Mouse (Mus musculus): ENCODE measurements at regions not wholly inside any gene's neighbourhood (a gene's known extent, or its start where the extent isn't known, plus 50 kb on each side); places are given as distances from the start of the nearest gene placed in this dataset.

DNA sequence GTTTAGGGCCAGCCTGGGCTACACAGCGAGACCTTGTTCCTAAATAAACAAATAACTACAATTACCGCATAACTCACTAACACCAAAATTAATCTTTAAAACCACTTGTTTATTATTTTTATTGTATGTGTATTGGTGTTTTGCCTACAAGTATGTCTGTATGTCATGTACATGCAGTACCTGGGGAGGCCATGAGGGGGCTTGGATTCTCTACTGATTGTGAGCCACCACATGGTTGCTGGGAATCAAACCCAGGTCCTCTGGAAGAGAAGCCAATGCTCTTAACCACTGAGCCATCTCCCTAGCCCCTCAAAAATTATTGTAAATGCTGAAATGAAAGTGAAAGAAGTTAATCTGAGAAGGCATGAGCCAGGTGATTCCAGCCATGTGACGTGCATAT is 182.4 kb downstream of the Tpra1 start:
- H3K9me3 ChIP-seq (ENCODE audit: control insufficient read depth, low read length), result no peaks in the 10 kb centered on the region
- WGBS, result 97% methylated on average over 3 of the region's 3 CpGs
- H3K4me2 ChIP-seq (ENCODE audit: low read length), result no peak overlapping the region
- ATAC-seq, result no peak
- no peaks in the 10 kb centered on the region for H3K36me3 ChIP-seq (ENCODE audit: control insufficient read depth, insufficient read depth, low read length)
- H3K27ac ChIP-seq (ENCODE audit: low read depth, low read length), result no peak overlapping the region
- H3K4me1 ChIP-seq (ENCODE audit: control insufficient read depth, insufficient read depth, low read depth, low read length), result no peaks in the 10 kb centered on the region
- H3K4me3 ChIP-seq (ENCODE audit: low read length), result no peak overlapping the region
- no peak overlapping the region for H3K9ac ChIP-seq (ENCODE audit: low read depth, low read length)
- no peaks in the 10 kb centered on the region for H3K27me3 ChIP-seq (replicated peaks; ENCODE audit: control insufficient read depth, insufficient read depth, low read length)

DNA sequence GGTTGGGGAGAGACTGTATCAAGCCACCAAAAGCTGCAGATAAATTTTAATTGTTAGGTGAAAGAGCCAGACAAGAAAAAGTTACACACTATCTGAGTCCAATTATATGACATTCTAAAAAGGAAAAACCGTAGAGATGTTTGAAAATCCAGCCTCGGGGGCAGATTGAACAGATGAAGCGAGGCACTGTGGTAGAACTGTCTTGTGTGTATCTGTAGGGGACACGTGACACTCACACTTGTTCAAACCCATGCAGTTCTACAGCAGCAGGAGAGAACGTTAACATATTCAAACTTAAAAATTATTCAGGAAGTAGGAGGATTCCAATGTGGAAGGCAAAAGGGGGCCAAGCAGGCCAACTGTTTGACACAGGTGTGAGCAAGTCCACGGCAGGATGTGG is 183.1 kb downstream of the Tpra1 start:
- Histone ChIP-seq H3K9ac (ENCODE audit: low read depth, low read length) (no peak overlapping the region), H3K27me3 (replicated peaks; ENCODE audit: control insufficient read depth, insufficient read depth, low read length) (no peaks in the 10 kb centered on the region), H3K36me3 (ENCODE audit: control insufficient read depth, insufficient read depth, low read length) (no peaks in the 10 kb centered on the region), H3K27ac (ENCODE audit: low read depth, low read length) (no peak overlapping the region), H3K4me2 (ENCODE audit: low read length) (no peak overlapping the region), H3K9me3 (ENCODE audit: control insufficient read depth, low read length) (no peaks in the 10 kb centered on the region), H3K4me3 (ENCODE audit: low read length) (no peak overlapping the region), H3K4me1 (ENCODE audit: control insufficient read depth, insufficient read depth, low read depth, low read length) (no peaks in the 10 kb centered on the region)
- no peak for ATAC-seq
- 89% methylated on average over 6 of the region's 6 CpGs for WGBS

DNA sequence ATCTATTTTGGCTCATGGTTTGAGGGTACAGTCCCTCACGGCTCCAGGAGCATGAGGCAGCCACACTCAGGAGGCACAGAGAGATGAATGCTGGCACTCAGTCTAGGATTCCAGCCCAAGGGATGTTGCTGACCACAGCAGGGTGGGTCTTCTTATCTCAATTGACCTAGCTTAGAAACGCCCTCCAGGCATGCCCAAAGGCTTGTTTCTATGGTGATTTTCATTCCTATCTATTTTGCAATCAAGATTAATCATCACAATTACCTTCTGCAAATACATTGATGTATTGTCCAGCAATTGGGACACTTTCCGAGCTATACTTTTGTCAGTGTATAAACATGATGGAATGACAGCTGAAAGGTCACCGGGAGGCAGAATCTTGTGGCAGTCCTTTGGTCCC is 185.6 kb downstream of the Tpra1 start:
- no peaks in the 10 kb centered on the region for H3K4me1 ChIP-seq (ENCODE audit: control insufficient read depth, insufficient read depth, low read depth, low read length)
- no peak for ATAC-seq
- H3K9me3 ChIP-seq (ENCODE audit: control insufficient read depth, low read length), result no peaks in the 10 kb centered on the region
- H3K27ac ChIP-seq (ENCODE audit: low read depth, low read length), result no peak overlapping the region
- H3K27me3 ChIP-seq (replicated peaks; ENCODE audit: control insufficient read depth, insufficient read depth, low read length), result no peaks in the 10 kb centered on the region
- no peaks in the 10 kb centered on the region for H3K36me3 ChIP-seq (ENCODE audit: control insufficient read depth, insufficient read depth, low read length)
- 53% methylated on average over 4 of the region's 4 CpGs for WGBS
- no peak overlapping the region for H3K4me3 ChIP-seq (ENCODE audit: low read length)
- H3K4me2 ChIP-seq (ENCODE audit: low read length), result no peak overlapping the region
- no peak overlapping the region for H3K9ac ChIP-seq (ENCODE audit: low read depth, low read length)

DNA sequence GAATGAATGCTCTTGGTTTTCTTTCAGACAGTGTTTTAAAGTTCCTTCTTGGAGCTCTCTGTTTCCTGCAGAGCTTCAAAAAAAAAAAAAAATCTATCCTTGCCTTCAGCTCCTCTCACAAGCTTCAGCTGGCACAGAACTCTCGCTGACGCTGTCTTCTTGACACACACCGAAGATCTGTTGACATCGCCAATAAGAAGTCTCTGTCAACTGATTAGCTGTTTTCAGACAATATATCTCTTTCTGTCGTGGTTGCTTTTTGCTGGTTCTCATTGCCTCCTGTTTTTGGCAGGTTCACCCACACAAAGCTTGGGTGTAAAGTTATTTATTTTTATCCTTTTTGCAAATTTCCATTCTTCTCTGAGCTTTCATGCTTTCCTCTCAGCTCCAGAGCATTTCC is 188.0 kb downstream of the Tpra1 start:
- Histone ChIP-seq H3K27me3 (replicated peaks; ENCODE audit: control insufficient read depth, insufficient read depth, low read length) (no peaks in the 10 kb centered on the region), H3K27ac (ENCODE audit: low read depth, low read length) (no peak overlapping the region), H3K4me1 (ENCODE audit: control insufficient read depth, insufficient read depth, low read depth, low read length) (no peaks in the 10 kb centered on the region), H3K4me3 (ENCODE audit: low read length) (no peak overlapping the region), H3K36me3 (ENCODE audit: control insufficient read depth, insufficient read depth, low read length) (no peaks in the 10 kb centered on the region), H3K4me2 (ENCODE audit: low read length) (no peak overlapping the region), H3K9me3 (ENCODE audit: control insufficient read depth, low read length) (no peaks in the 10 kb centered on the region), H3K9ac (ENCODE audit: low read depth, low read length) (no peak overlapping the region)
- ATAC-seq, result no peak
- WGBS, result 90% methylated on average over 5 of the region's 5 CpGs

DNA sequence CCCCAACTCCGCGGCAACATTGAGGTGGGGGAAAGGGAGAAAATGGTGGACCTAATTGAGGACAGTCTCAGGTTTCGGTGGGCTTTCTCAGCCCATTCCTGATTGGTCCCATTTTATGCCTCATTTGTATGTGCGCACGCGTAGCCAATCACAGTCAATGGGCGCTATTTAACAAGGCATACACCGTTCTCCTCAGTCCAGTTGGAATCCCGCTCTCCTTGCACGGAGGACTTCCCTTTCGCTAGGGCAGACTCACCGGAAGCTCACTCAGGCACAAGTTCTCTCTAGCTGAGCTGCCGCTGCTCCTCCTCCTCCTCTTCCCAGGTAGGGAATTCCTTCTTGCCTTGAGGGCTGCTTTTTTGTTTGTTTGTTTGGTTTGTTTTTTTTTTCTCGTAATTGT is 193.9 kb downstream of the Tpra1 start:
- Histone ChIP-seq H3K4me3 (ENCODE audit: low read length) (no peak overlapping the region), H3K4me1 (ENCODE audit: control insufficient read depth, insufficient read depth, low read depth, low read length) (no peaks in the 10 kb centered on the region), H3K4me2 (ENCODE audit: low read length) (no peak overlapping the region), H3K27ac (ENCODE audit: low read depth, low read length) (no peak overlapping the region), H3K36me3 (ENCODE audit: control insufficient read depth, insufficient read depth, low read length) (no peaks in the 10 kb centered on the region), H3K9ac (ENCODE audit: low read depth, low read length) (no peak overlapping the region), H3K9me3 (ENCODE audit: control insufficient read depth, low read length) (no peaks in the 10 kb centered on the region), H3K27me3 (replicated peaks; ENCODE audit: control insufficient read depth, insufficient read depth, low read length) (no peaks in the 10 kb centered on the region)
- WGBS, result 96% methylated on average over 12 of the region's 14 CpGs
- no peak for ATAC-seq

DNA sequence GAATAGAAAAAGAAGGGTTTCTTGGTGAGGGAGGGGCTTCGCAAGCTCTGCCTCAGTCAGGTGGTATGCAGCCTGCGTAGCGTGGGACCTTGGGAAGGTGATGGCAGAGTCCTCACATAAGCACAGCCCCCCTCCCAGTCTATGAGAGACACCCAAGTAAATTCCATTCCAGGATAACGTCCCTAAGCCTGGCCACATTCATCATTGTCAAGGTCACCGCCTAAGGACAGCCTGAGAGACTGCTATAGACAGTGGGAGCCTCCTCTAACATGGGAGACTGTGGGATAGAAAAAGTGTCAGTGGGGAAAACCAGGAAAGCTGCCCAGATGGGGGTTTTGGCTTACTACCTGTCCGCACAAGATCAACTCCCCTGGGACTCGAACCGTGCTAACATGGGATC is 195.5 kb downstream of the Tpra1 start:
- ATAC-seq, result peak; percentile 52; the same call in 1 of the 2 replicates
- Histone ChIP-seq H3K9ac (ENCODE audit: low read depth, low read length) (no peak overlapping the region), H3K4me1 (ENCODE audit: control insufficient read depth, insufficient read depth, low read depth, low read length) (no peaks in the 10 kb centered on the region), H3K4me3 (ENCODE audit: low read length) (no peak overlapping the region), H3K9me3 (ENCODE audit: control insufficient read depth, low read length) (no peaks in the 10 kb centered on the region), H3K27ac (ENCODE audit: low read depth, low read length) (no peak overlapping the region), H3K27me3 (replicated peaks; ENCODE audit: control insufficient read depth, insufficient read depth, low read length) (no peaks in the 10 kb centered on the region), H3K36me3 (ENCODE audit: control insufficient read depth, insufficient read depth, low read length) (no peaks in the 10 kb centered on the region), H3K4me2 (ENCODE audit: low read length) (no peak overlapping the region)
- WGBS, result 85% methylated on average over 8 of the region's 8 CpGs

DNA sequence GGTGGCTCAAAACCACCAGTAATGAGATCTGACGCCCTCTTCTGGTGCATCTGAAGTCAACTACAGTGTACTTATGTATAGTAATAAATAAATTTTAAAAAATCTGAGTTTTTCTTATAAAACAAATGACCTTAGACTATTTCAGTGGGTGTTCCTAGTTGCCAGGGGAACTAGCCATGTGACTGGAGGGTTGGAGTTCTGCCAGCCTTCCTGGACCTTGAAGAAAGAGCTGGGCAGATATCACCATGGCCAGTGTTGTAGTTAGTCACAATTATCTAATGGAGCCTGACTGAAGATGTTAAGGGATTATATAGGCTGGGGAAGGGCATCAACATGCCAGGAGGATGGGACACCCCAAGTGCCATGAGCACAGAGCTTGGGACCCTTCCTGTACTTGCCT is 217.2 kb downstream of the Tpra1 start:
- H3K4me1 ChIP-seq (ENCODE audit: control insufficient read depth, insufficient read depth, low read depth, low read length), result no peaks in the 10 kb centered on the region
- H3K4me2 ChIP-seq (ENCODE audit: low read length), result no peak overlapping the region
- H3K36me3 ChIP-seq (ENCODE audit: control insufficient read depth, insufficient read depth, low read length), result no peaks in the 10 kb centered on the region
- no peak overlapping the region for H3K9ac ChIP-seq (ENCODE audit: low read depth, low read length)
- 77% methylated on average over 1 of the region's 1 CpGs for WGBS
- H3K27ac ChIP-seq (ENCODE audit: low read depth, low read length), result no peak overlapping the region
- ATAC-seq, result no peak
- no peaks in the 10 kb centered on the region for H3K9me3 ChIP-seq (ENCODE audit: control insufficient read depth, low read length)
- H3K4me3 ChIP-seq (ENCODE audit: low read length), result no peak overlapping the region
- no peaks in the 10 kb centered on the region for H3K27me3 ChIP-seq (replicated peaks; ENCODE audit: control insufficient read depth, insufficient read depth, low read length)

DNA sequence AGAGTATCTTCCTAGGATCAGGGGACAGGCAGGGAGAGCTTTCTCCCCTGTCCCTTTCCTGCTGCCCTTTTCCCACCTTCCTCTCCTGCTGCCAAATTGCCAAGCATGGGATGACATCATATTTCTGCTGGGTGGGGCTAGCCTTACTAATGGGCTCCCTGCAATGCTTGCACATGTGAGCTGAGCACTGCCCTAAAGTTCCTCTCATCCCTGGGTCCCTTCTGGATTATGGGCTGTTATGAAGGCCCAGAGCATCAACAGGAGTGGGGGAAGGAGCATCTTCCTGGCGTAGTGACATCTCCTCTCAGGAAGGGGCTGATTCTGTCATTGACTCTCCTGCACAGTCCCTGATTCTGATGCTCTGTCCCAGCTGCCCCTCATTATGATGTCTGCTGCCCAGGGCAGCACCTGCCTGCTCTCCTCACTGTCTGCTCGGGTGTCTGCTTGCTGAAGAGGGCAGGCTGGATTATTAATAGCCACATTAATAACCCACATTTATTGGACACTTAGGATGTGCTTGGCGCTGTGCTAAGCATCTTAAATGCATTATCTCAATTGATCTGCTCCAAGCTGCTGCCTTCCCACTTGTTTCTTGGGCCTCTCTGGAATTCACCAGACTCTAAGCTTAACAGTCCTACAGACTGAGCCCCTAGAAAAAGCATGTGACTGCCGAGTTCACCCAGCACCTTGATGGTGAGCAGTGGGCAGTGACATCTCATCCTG is 219.1 kb downstream of the Tpra1 start:
- H3K27ac ChIP-seq (ENCODE audit: low read depth, low read length), result no peak overlapping the region

DNA sequence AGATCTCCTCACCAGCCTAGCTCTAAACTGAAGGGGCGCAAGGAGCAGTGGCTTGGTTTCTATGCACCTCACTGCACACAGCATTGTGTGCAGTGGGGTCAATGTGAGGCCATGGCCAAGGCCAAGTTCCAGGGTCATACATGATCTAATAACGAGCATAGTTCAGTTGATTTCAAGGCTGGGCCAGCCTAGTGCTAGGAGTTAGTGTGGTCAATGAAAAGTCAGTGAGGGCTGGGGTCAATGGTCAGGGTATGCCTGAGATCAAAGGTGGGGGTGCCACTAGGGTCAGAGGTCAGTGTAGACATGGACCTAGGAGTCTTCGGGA is 219.7 kb downstream of the Tpra1 start:
- Histone ChIP-seq H3K36me3 (ENCODE audit: control insufficient read depth, insufficient read depth, low read length) (no peaks in the 10 kb centered on the region), H3K4me1 (ENCODE audit: control insufficient read depth, insufficient read depth, low read depth, low read length) (no peaks in the 10 kb centered on the region), H3K27me3 (replicated peaks; ENCODE audit: control insufficient read depth, insufficient read depth, low read length) (no peaks in the 10 kb centered on the region), H3K9me3 (ENCODE audit: control insufficient read depth, low read length) (no peaks in the 10 kb centered on the region), H3K4me2 (ENCODE audit: low read length) (no peak overlapping the region), H3K27ac (ENCODE audit: low read depth, low read length) (no peak overlapping the region), H3K4me3 (ENCODE audit: low read length) (no peak overlapping the region), H3K9ac (ENCODE audit: low read depth, low read length) (no peak overlapping the region)
- 59% methylated on average over 3 of the region's 3 CpGs for WGBS
- 0 out of 2 replicates have a peak, but pooled peaks have one; percentile 12 for ATAC-seq

More for the DNA sequence above, 219.1 kb downstream of the Tpra1 start:
- 47% methylated on average over 4 of the region's 4 CpGs for WGBS
- H3K4me2 ChIP-seq (ENCODE audit: low read length), result no peak overlapping the region
- H3K36me3 ChIP-seq (ENCODE audit: control insufficient read depth, insufficient read depth, low read length), result no peaks in the 10 kb centered on the region
- no peak overlapping the region for H3K9ac ChIP-seq (ENCODE audit: low read depth, low read length)
- no peaks in the 10 kb centered on the region for H3K4me1 ChIP-seq (ENCODE audit: control insufficient read depth, insufficient read depth, low read depth, low read length)
- H3K27me3 ChIP-seq (replicated peaks; ENCODE audit: control insufficient read depth, insufficient read depth, low read length), result no peaks in the 10 kb centered on the region
- H3K9me3 ChIP-seq (ENCODE audit: control insufficient read depth, low read length), result no peaks in the 10 kb centered on the region
- peak; percentile 50; the same call in 1 of the 2 replicates for ATAC-seq
- no peak overlapping the region for H3K4me3 ChIP-seq (ENCODE audit: low read length)

DNA sequence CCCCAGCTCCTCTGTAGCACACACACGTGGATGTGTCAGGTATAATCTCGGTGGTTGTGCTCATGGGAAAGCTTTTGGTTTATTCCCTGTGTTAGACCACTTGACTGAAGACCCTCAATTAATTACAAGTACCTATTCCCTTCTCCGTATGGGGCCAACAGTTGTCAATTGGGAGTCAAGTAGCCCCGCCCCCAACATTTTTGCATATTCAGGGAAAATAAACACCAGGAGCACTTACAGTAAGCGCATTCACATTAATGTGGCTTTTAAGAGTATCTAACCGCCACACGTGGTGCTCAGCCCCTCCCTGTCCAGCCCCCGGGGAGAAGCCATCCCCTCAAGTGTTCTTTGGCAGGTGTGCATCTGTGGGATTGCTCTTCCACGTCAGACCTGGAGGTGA is 223.9 kb downstream of the Tpra1 start:
- Histone ChIP-seq H3K4me3 (ENCODE audit: low read length) (no peak overlapping the region), H3K27me3 (replicated peaks; ENCODE audit: control insufficient read depth, insufficient read depth, low read length) (no peaks in the 10 kb centered on the region), H3K4me1 (ENCODE audit: control insufficient read depth, insufficient read depth, low read depth, low read length) (no peaks in the 10 kb centered on the region), H3K4me2 (ENCODE audit: low read length) (no peak overlapping the region), H3K27ac (ENCODE audit: low read depth, low read length) (no peak overlapping the region), H3K9me3 (ENCODE audit: control insufficient read depth, low read length) (no peaks in the 10 kb centered on the region), H3K9ac (ENCODE audit: low read depth, low read length) (no peak overlapping the region), H3K36me3 (ENCODE audit: control insufficient read depth, insufficient read depth, low read length) (no peaks in the 10 kb centered on the region)
- WGBS, result 56% methylated on average over 9 of the region's 9 CpGs
- no peak for ATAC-seq

Data from hindbrain, embryonic 16.5 days (tissue).